Mouse (Mus musculus) liver, embryonic 14.5 days (tissue): ENCODE results near the gene Lrrtm4. TPM values are rescaled to one million over a fixed set of nuclear protein-coding genes. Genes with fewer than 3 reads are reported as not detected.

Source experiments
- ATAC-seq: fragments of 200-750 bp; cut with Nextera tagmentation; 2 replicates; pipeline ENCODE4 v1.8.0; 2017; ENCODE audit warnings: moderate number of reproducible peaks, mild to moderate bottlenecking, moderate library complexity; ENCODE audit not compliant: insufficient read depth
- DNase-seq, 3 experiments: peaks; one replicate each; pipeline ENCODE4 v3.0.0-alpha.2; 2012 to 2013; ENCODE audit warnings: low read depth in 3 of 3, low spot score in 3 of 3
- H3K27ac ChIP-seq: fragments of 300-500 bp; sonication (generic); 2 replicates; pipeline ENCODE4 v1.5.1; 2014; ENCODE audit warnings: moderate library complexity, mild to moderate bottlenecking, control low read depth, inconsistent platforms
- H3K27me3 ChIP-seq: fragments of 300-500 bp; sonication (generic); 2 replicates; pipeline ENCODE4 v1.6.1; 2014; ENCODE audit warnings: mild to moderate bottlenecking, low read length, moderate library complexity; ENCODE audit not compliant: control insufficient read depth, insufficient read depth
- H3K36me3 ChIP-seq: fragments of 300-500 bp; sonication (generic); replicated peaks from 2 replicates; pipeline ENCODE4 v1.6.1; 2014; ENCODE audit warnings: low read depth; ENCODE audit not compliant: control insufficient read depth, insufficient read depth
- H3K4me1 ChIP-seq, 2 experiments: fragments of 200-500 bp in 1 of 2; fragments of 300-500 bp in 1 of 2; sonication (generic) in 1 of 2; replicated peaks; 2 replicates each; pipeline ENCODE4 v1.6.1; 2012 to 2014; ENCODE audit warnings: antibody characterized with exemption in 1 of 2, inconsistent platforms in 1 of 2, low read length in 1 of 2; ENCODE audit not compliant: control insufficient read depth in 2 of 2, insufficient read depth in 2 of 2
- H3K4me2 ChIP-seq: fragments of 300-500 bp; sonication (generic); 2 replicates; pipeline ENCODE4 v1.6.1; 2014; ENCODE audit warnings: low read depth, mild to moderate bottlenecking, control low read depth, moderate library complexity
- H3K4me3 ChIP-seq, 2 experiments: fragments of 200-500 bp in 1 of 2; fragments of 300-500 bp in 1 of 2; sonication (generic) in 1 of 2; 2 replicates each; pipeline ENCODE4 v1.5.1; 2012 to 2014; ENCODE audit warnings: low read depth in 2 of 2, low read length in 2 of 2, mild to moderate bottlenecking in 2 of 2, control low read depth in 1 of 2, inconsistent platforms in 1 of 2, moderate library complexity in 1 of 2; ENCODE audit not compliant: insufficient read depth in 1 of 2
- H3K9ac ChIP-seq: fragments of 300-500 bp; sonication (generic); replicated peaks from 2 replicates; pipeline ENCODE4 v1.6.1; 2014; ENCODE audit warnings: mild to moderate bottlenecking, control low read depth, moderate library complexity
- H3K9me3 ChIP-seq: fragments of 300-500 bp; sonication (generic); 2 replicates; pipeline ENCODE4 v1.6.1; 2016; ENCODE audit warnings: low read length, mixed read lengths; ENCODE audit not compliant: control insufficient read depth
- CTCF ChIP-seq: IDR thresholded peaks from 2 replicates; pipeline ENCODE4 v1.5.1; 2016; ENCODE audit warnings: antibody characterized with exemption, low read depth, control low read depth
- EP300 ChIP-seq: IDR thresholded peaks from 2 replicates; pipeline ENCODE4 v1.6.1; 2016; ENCODE audit warnings: antibody characterized with exemption, low read depth
- WGBS: fragments of 180-500 bp; shearing (Covaris S2); extraction: QIAGEN DNeasy Blood & Tissue Kit; methylation state at CpG from one replicate; pipeline ENCODE4 v1.1.7; 2014; ENCODE audit not compliant: insufficient replicate concordance; 5-methylcytosine and 5-hydroxymethylcytosine counted together
- polyA plus RNA-seq, 2 experiments: library from polyadenylated mRNA; depleted of rRNA in 1 of 2; stranded (reverse) in 1 of 2; unstranded in 1 of 2; fragments of >200 nt; fragmentation: Nextera tagmentation in 1 of 2; extraction: Ambion mirVana in 1 of 2; gene quantifications; 2 replicates each; pipeline versions ENCODE4 v1.2.1 to v1.2.3; 2012 to 2014

Lrrtm4 gene
- polyA plus RNA-seq, 2 experiments, result 0.03 TPM; not detected in 1

DNA sequence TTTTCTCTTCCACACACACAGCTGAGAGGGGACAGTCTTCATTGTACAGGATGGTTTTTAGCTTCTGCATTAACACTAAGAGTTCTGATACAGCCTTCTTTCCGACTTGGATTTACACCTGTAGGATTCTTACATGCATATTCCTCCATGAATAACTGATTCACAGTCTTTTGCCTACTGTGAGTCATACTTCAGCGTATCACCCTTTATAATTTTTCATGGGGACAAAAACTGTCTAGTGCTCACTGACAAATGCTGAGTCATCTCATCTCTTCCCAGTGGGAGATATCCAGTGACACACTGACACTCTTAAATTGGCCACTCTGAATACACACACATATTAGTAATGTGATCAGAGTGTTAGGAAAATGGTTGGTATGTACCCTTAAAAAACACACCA lies 600.8 kb downstream of the Lrrtm4 start:
- Histone ChIP-seq H3K27ac (no peak overlapping the region), H3K36me3 (no peaks in the 10 kb centered on the region), H3K9ac (no peak overlapping the region), H3K4me2 (no peak overlapping the region), H3K4me3 (no peak overlapping the region), H3K9me3 (no peaks in the 10 kb centered on the region), H3K4me1 (no peaks in the 10 kb centered on the region), H3K27me3 (no peaks in the 10 kb centered on the region)
- TF ChIP-seq EP300 (no peak), CTCF (no peak)
- ATAC-seq (no peak), DNase-seq (no peak)
- 60% methylated on average over 2 of the region's 2 CpGs for WGBS

GRCm38 (mm10) chr6:80622676-80623334 lies 604.1 kb downstream of the Lrrtm4 start:
- no peak for ATAC-seq
- H3K27me3 ChIP-seq, result no peaks in the 10 kb centered on the region
- no peak overlapping the region for H3K4me3 ChIP-seq
- no peak for DNase-seq
- no peaks in the 10 kb centered on the region for H3K9me3 ChIP-seq
- H3K27ac ChIP-seq, result no peak overlapping the region
- H3K4me2 ChIP-seq, result no peak overlapping the region
- H3K9ac ChIP-seq, result no peak overlapping the region
- 63% methylated on average over 6 of the region's 6 CpGs for WGBS
- TF ChIP-seq EP300 (no peak), CTCF (no peak)
- no peaks in the 10 kb centered on the region for H3K4me1 ChIP-seq
- no peaks in the 10 kb centered on the region for H3K36me3 ChIP-seq

GRCm38 (mm10) chr6:80625509-80625908 lies 606.8 kb downstream of the Lrrtm4 start:
- Histone ChIP-seq H3K4me2 (no peak overlapping the region), H3K9ac (no peak overlapping the region), H3K27me3 (no peaks in the 10 kb centered on the region), H3K4me3 (no peak overlapping the region), H3K27ac (no peak overlapping the region), H3K9me3 (no peaks in the 10 kb centered on the region), H3K36me3 (no peaks in the 10 kb centered on the region), H3K4me1 (no peaks in the 10 kb centered on the region)
- no peak for DNase-seq
- 59% methylated on average over 4 of the region's 4 CpGs for WGBS
- TF ChIP-seq EP300, result no peak
- no peak for TF ChIP-seq CTCF
- ATAC-seq, result no peak

- H3K27me3 ChIP-seq, result no peaks in the 10 kb centered on the region
- H3K4me2 ChIP-seq, result no peak overlapping the region
- no peak overlapping the region for H3K27ac ChIP-seq
- no peak overlapping the region for H3K4me3 ChIP-seq
- no peaks in the 10 kb centered on the region for H3K36me3 ChIP-seq
- H3K9ac ChIP-seq, result no peak overlapping the region
- DNase-seq (no peak), ATAC-seq (no peak)
- WGBS, result 75% methylated on average over 5 of the region's 5 CpGs
- no peaks in the 10 kb centered on the region for H3K4me1 ChIP-seq
- TF ChIP-seq CTCF (no peak), EP300 (no peak)
- H3K9me3 ChIP-seq, result no peaks in the 10 kb centered on the region
Measured at GRCm38 (mm10) chr6:80662729-80663128, 644.1 kb downstream of the Lrrtm4 start.

GRCm38 (mm10) chr6:80664039-80664438 lies 645.4 kb downstream of the Lrrtm4 start:
- Histone ChIP-seq H3K27me3 (no peaks in the 10 kb centered on the region), H3K4me3 (no peak overlapping the region), H3K36me3 (no peaks in the 10 kb centered on the region), H3K4me2 (no peak overlapping the region), H3K9ac (no peak overlapping the region), H3K27ac (no peak overlapping the region), H3K9me3 (no peaks in the 10 kb centered on the region), H3K4me1 (no peaks in the 10 kb centered on the region)
- ATAC-seq, result no peak
- TF ChIP-seq EP300, result no peak
- 70% methylated on average over 4 of the region's 4 CpGs for whole genome bisulfite sequencing
- DNase-seq, result no peak
